Mouse (Mus musculus) embryo, embryonic 11.5 days (tissue): ENCODE measurements around the gene Bcl11b.

Experiments
- DNase-seq: peaks from one replicate; pipeline ENCODE4 v3.0.0-alpha.2; 2012; ENCODE audit warnings: low read depth, low spot score

The Bcl11b gene

GRCm38 (mm10) chr12:107998746-107999145, 4.7 kb downstream of the Bcl11b start:
- DNase-seq = no peak

GRCm38 (mm10) chr12:107997901-107998300, 5.5 kb downstream of the Bcl11b start:
- no peak for DNase-seq

- no peak for DNase-seq
These were observed 6.2 kb downstream of the Bcl11b start for GRCm38 (mm10) chr12:107997241-107997640.

- no peak for DNase-seq
These were observed 6.6 kb downstream of the Bcl11b start for GRCm38 (mm10) chr12:107996773-107997172.

- no peak for DNase-seq
These were observed 7.2 kb downstream of the Bcl11b start for GRCm38 (mm10) chr12:107996216-107996615.

DNA sequence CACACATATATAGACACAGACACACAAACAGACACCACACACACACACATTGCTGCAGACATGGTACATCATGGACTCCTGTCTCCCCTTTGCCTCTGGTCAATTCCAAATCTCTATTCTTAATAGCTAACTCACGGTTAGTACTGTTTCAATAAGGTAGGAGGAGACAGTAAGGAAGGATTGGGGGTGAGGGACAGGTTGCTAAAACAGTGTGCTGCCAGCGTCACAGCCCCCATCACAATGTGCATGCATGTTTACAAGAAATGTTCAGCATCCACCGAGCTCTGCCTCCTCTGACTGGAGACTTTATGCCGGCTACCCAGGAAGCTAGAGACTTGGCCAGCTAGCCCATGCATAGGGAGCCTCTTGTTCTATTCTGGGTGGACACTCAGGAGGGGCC, 9.0 kb downstream of the Bcl11b start:
- no peak for DNase-seq

- no peak for DNase-seq
These were observed 10.4 kb downstream of the Bcl11b start for GRCm38 (mm10) chr12:107993029-107993428.

DNA sequence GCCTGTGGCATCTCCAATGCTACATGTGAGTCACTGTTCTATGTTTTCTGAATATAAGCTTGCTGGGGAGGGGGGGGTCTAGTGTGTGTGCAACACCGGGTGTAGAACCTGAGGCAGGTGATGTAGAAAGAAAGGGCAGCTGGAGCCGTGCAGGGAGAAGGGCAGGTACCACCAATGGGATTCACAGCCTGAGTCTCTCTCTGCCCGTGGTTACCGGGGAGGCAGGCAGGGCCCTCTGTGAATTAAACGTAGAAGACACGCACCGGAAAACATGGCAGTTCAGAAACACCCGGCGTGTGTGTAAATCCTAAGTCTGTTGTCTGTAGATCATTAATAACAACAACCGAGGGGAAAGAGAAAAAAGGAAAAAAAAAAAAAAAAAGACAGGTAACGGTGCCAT, 12.2 kb downstream of the Bcl11b start:
- no peak for DNase-seq

- no peak for DNase-seq
These were observed 20.2 kb downstream of the Bcl11b start for GRCm38 (mm10) chr12:107983211-107983610.

- no peak for DNase-seq
These were observed 21.1 kb downstream of the Bcl11b start for GRCm38 (mm10) chr12:107982306-107982705.

- no peak for DNase-seq
These were observed 22.2 kb downstream of the Bcl11b start for GRCm38 (mm10) chr12:107981231-107981630.

DNA sequence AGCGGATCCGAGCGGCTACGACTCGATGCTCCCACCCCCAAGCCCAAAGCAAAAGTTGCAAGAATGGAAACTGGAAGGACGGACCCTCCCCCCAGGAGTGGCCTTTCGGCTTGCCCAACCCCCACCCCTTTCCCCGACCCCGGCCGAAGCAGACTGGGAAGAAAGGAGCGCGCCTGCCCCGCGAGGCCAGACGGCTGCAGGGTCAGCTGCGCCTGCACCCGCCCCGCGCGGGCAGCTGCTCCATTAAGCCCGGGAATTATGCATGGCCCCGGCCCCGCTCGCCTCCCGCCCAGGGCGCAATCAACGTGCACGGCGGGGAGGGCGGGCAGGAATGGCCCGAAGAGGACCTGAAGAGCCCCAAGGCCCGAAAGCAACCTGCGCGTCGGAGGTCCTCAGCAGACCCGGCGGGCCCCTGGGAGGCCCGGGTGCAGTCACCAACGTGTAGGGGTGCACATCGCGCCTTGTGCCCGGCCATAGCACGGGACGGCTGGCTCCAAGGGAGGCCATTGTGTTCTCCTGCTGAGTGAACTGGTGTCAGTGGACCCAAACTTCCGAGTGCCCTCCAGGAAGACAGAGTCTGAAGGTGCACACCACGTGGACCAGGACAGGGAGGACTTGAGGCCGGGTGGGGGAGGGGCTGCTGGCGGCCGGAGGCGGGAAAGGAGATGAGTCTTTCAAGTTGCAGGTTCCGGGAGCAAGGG, 23.0 kb downstream of the Bcl11b start:
- DNase-seq = no peak

GRCm38 (mm10) chr12:107979710-107980260, 23.6 kb downstream of the Bcl11b start:
- DNase-seq = no peak

GRCm38 (mm10) chr12:107978736-107979255, 24.6 kb downstream of the Bcl11b start:
- DNase-seq = no peak

DNA sequence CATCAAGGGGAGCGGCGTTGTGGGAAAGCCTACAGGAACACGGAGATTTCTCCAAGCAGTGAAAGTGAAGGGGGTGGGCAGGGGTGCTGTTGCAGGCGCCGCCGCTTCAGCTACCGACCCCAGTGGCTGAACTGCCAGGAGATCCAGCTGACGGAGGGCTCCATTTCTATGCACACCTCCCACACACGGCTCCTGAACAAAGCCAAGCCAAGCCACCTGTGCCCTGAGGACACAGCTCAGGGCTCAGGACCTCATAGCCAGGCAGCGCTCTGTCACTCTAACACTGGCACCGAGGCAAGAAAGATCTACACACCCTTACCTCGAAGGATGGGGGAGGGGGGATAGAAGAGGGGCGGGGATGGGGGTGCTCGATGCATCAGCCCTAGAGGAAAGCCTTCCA, 25.3 kb downstream of the Bcl11b start:
- no peak for DNase-seq

- DNase-seq = no peak
These were observed 25.9 kb downstream of the Bcl11b start for GRCm38 (mm10) chr12:107977534-107977933.

DNA sequence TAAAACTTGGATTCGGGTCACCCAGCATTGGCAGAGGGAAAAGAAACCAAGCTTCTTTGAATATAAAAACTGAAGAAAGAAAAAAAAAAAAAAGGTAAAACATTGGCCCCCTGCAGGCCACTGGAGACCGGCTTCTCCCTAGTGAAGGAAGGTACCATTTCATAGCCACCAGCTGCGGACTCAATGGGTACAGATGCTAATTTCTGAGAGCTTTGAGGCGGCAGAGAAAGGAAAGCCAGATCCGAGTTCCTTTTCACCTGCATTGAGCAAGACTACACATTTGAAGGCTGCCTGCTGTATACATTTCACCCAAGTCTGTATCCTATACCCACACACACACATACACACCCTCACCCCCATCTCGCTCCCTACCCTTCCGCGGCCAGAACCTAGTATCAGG, 26.3 kb downstream of the Bcl11b start:
- DNase-seq = no peak

GRCm38 (mm10) chr12:107976571-107977001, 26.8 kb downstream of the Bcl11b start:
- DNase-seq = no peak

DNA sequence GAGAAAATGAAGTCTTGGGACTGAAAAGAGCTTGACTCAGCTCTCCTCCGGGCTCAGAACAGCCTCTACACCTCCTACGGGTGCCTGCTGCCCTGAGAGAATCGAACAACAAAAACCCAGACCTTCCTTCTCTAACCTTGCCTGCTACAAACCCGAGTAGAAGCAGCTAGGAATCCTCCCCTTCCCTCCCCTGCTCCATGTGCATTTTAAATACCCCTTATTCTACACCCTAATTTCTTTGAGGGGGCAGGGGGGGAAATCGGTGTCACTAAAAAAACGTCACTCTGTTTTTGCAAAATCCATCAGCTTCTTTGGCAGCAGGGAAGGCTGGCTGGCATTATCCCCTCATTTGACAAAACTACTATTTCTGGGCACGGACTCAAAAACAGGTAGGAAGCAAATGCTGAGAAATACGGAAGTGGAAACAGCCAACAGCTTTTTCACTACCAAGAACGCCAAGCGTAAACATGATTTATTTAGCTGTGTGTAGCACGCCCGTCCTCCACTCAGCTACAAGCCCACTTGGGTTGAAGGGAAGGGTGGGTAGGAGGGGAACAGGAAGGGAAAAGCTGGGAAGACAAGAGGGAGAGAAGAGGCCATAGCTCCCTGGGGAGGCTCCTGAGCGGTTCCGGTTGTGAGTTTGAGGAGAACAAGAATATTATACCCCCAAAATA, 27.4 kb downstream of the Bcl11b start:
- no peak for DNase-seq

GRCm38 (mm10) chr12:107975479-107975896, 27.9 kb downstream of the Bcl11b start:
- DNase-seq = no peak

GRCm38 (mm10) chr12:107974504-107974903, 28.9 kb downstream of the Bcl11b start:
- no peak for DNase-seq

- no peak for DNase-seq
These were observed 29.8 kb downstream of the Bcl11b start for GRCm38 (mm10) chr12:107973556-107974140.
